Mouse (Mus musculus): ENCODE measurements at regions not wholly inside any gene's neighbourhood (a gene's known extent, or its start where the extent isn't known, plus 50 kb on each side); places are given as distances from the start of the nearest gene placed in this dataset.

DNA sequence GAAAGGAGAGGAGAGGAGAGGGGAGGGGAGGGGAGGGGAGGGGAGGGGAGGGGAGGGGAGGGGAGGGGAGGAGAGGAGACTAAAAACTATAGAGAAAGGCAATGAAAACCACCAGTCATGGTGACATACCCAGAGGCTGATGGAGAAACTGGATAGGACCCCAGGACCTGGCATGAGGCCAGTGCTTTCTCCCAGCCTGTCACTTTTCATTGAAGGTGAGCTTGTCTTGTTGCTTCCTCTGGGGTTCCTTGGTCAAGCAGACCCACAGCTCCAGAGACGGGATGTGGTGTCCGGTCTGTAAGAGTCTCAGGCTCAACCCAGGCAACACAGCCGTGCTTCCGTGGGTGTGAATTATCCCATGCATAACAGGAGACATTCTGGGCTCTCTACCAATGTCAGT, 69.8 kb upstream of the Egln3 start:
- DNase-seq (ENCODE audit: low spot score): no peak

DNA sequence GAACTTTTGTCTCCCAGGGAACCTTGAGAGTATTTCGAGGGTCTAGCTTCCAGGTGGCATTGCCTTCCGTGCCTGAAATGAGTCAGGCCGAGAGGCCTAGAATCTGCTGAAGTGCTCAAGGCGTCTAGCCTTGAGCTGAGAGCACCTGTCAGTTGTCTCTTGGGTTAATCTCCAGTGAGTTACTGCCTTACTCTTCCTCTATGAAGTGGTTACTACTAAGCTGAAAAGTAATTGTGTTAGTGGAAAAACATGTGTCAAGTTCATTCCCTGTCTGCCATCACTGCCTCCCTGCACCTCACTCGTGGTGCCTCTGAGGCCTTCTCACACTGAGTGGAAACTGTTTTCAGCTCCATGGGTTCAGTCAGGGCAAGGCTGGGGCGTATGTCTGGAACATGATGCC, 69.0 kb upstream of the Egln3 start:
- DNase-seq (ENCODE audit: low spot score): no peak

DNA sequence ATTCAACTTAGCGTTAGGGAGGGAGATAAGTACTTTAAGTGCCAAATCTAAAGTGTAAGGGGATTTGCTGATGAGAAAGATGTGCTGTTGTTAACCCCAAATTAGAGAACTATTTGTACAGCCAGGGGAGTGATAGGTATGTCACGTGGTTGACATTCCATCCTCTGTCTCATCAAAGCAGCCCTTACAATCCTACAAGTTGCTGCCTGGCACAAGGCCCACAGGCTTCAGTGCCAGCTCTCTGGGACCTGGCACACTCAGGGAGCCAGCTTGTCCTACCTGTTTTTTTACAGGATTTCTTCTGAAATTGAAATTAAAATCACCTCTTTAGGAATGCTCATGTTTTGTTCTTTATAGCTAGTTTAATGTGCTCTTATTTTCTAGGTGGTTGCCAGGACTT, 68.6 kb upstream of the Egln3 start:
- DNase-seq (ENCODE audit: low spot score): no peak

DNA sequence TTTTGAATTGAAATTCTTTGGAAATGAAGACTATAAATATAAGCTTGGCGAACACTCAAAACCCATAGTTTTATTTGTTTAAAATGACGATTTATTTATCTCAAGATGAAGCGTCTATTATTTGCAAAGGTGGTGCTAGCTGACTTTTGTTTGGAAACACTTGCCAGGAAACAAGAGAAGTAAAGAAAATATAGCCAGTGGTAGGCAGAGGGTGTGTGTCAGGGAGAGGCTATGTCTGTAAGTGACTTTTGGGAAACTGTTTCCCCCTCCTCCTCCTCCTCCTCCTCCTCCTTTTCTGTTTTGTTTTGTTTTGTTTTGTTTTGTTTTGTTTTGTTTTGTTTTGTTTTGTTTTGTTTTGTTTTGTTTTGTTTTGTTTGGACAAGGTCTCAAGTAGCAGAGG, 62.2 kb upstream of the Egln3 start:
- DNase-seq (ENCODE audit: low spot score): no peak

DNA sequence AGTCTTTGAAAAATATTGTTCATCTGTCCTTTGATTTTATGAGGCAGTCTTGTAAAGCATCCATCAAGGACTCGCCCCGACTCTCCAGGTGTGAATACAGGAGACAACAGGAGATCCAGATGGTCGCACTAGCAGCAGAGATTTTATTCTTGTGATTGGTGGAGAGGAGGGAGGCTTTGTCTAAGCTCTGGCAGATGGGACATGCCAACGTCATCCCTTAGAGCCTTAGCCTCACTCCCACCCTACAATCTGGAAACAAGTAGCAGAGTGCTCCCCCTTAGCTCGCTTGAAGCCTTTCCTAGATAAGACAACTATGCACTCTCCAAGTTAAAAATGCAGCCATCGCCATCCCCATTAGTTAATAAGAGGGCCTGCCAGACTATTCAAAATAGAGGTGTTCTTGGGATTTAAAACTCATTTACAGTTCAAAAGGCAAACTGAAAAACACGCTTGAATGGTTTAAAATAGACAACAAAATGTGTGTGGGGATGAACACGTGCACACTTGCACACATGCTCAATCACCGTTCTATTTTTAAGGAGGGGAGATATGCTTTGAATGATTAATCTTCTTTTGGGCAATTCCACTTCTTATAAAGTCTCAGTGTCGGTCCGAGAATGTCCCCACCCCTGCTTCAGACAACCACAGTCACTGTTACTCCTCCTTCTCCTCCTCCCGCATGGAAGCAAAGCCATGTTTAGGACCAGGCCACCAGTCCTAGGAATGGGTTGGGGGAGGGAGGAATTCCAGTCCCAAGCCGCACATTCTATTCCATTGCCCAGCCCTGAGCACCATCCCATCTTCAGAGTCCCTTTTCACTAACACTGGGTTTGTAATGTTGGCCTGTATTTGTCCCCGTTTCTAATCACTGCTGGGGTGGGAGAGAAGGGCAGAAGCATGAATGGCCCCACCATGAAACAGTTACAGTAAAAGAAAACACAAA, 61.5 kb upstream of the Egln3 start:
- no peak for DNase-seq (ENCODE audit: low spot score)

DNA sequence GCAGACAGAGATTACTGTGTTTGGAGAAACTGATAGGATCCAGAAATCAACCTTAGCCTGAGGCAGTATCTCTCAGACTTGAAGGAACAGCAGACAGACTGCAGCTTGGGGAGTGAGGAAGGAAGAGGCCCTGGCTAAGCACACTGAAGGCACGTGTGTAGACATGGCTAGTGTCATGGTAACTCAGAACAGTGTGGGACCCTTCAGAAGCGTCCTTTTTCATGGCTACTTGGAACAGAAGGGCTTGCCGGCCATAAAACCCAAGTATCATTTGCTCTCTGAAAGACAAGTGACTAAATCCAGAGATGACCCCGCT, 60.7 kb upstream of the Egln3 start:
- no peak for DNase-seq (ENCODE audit: low spot score)

DNA sequence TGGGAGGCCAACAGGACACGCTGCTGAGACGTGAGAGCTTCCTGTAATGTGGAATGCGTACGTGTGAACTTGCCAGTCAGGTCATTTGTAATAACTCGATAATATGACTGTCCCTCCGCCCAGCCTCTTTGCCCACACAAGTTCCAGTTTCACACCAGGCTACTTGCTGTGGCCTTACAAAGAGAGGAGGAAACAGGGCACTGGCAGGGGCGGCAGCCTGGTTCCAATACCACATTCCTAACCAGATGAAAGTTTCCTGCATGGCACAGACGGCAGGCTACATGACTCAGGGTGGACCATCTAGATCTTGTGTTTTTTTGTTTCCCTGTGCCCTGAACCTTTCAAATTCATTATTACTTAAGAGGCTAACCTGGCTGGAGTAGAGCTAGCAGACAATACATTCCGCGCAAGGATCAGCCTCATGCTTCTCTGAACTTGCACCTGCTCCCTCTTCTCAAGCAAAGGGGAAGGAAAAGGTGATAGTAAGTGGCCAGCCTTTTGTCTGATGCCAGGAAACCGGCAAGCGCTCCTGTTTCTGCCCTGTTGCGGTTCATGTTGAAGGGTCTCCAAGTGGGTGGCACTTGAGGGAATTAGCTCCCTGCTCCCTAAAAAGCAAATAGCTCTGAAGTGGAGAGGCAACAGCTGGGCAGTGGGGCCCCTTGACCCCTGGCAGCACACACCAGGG, 60.2 kb upstream of the Egln3 start:
- DNase-seq (ENCODE audit: low spot score): no peak

DNA sequence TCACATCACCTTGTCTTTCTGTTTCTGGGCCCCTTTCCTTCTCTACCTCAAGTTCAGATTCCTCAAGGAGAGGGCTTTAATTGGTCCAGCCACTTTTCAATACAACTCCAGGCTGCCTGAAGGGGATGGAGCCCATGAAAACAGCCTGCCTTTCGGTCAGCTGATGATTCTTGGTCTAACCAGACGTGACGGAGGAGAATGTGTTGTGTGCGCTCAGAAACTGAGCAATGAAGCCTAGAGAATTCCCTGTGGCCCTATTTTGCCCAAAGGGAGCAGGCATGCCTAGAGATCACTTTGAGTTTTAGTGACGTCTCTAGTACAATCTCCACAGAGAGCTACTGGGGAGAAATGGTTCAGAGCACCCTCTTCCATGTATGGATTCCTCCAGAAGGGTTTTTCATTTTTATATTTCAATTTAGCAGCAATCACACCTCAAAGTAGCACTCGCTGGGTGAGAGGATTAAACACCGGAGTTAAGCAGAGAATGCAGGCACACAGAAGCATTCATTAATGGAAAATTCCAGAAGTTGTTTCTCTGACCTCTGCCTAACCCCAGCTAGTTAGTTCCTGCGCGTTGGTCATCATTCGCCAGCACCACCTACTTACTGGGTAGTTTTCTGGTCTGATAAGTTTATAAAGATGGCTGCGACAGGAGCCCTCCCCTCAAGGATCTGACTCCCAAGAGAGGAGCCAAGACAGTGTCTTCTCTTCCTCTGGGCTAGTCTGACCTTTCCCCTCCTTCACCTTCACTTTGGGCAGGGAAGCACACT, 58.8 kb upstream of the Egln3 start:
- DNase-seq (ENCODE audit: low spot score): no peak

DNA sequence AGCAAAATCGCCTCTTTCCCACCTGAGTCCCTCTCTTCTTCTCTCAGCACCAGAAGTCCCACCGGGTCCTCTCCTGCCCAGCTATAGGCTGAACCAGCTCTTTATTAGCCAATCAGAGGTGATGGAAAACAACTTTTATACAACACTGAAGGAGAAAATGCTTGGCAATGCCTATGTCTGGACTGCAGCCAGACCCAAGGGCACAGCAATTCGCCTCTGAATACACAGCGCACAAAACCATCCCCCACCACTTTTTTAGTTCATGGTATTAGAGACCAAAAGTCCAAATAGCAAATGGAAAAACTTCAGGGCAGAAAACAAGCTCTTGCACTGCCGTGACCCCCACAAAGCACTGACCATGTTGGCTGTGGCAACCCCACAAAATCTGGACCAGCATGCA, 57.8 kb upstream of the Egln3 start:
- DNase-seq (ENCODE audit: low spot score): no peak

DNA sequence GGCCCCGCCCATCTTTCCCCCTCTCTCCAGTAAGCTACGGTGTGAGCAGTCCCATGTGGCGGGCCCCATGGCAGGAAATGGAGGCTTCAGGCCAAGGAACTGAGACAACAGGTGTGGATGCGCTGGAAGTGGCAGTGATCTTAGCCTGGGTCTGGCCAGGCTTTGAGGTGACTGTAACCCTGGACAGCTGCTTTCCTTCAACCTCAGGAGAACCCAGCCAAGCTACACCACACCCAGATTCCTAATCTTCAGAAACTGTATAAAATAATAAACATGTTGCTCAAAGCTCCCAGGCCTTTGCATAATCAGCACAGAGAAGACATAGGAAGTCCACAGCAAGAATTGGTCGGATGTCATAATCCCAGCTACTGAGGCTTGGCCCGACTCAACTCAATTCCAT, 56.8 kb upstream of the Egln3 start:
- no peak for DNase-seq (ENCODE audit: low spot score)

DNA sequence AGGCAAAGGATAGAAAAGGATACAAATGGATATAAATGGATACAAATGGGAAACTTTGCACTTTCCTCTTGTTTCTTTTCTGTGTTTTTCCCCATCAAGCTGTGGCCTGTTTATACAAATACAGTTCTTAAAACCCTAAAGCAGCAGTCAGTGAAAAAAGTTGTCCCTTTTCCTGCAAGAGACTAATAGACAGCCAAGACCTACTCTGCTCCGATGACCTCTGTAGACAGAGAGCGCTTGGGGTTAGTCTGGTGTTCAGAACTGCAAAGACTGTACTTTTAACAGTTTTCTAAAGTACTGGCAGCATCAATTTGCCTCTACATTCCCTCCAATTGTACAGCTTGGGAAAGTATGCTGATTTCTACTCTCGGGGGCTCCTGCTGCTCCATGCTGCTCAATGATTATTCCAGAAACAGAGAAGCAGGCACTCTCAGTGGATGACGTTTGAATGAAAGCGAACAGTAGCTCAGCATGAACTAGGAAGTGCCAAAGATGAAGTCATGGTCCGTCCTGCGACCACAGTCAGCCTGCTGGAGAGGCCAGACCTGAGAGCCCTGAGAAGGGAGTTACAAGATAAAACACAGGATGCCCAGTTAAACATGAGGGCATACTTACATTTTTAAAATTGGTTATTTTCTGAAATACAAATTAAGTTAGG, 54.2 kb upstream of the Egln3 start:
- no peak for DNase-seq (ENCODE audit: low spot score)

DNA sequence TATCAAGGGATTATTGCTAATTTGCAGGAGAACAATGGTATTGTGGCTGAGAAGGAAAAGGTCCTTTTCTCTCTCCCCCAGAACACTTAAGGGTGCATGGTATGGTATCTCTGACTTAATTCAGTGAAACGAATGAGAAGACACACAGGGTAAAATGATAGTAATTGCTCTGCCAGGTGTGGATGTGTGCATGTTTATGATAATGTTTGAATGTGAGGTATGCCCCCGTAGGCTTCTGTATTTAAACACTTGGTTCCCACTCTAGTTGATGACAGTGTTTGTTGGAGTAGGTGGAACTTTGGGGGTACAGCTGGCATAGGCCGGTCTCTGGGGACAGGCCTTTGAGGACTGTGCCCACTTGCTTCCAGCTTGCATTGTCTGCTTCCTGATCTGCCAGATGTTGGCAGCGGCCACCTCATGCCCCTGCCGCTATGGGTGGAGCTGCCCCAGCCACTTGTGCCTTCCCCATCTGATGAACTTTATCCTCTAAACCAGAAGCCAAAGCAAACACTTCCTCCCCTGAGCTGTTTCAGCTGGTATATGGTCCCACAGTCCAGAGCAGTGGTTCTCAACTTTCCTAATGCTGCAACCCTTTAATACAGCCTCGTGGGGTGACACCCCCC, 53.0 kb upstream of the Egln3 start:
- DNase-seq (ENCODE audit: low spot score): no peak

Measured in testis, postnatal 10 days (tissue).